ENCODE assay signal across 20 mouse cellular contexts in genomic region chr8:119765311-119765710, GRCm38 (mm10).
"Had no signal": no experiment of that assay in that cellular context is flagged by ENCODE, and none has a peak within 500 bp of the region (broad histone marks: within the 10 kb centered on the region; RNA-seq: fewer than 3 reads in every experiment).

No protein-coding gene starts in this region.

- H3K9me3 ChIP-seq: limb, embryonic 15.5 days; lung, embryonic 15.5 days; megakaryocyte, embryonic 14.5 days; midbrain, embryonic 10.5 days; midbrain, embryonic 13.5 days had no signal

- H3K27me3 ChIP-seq: limb, embryonic 15.5 days; lung, embryonic 15.5 days; midbrain, embryonic 13.5 days had no signal

- H3K27ac ChIP-seq: kidney, postnatal 0 days; layer of hippocampus, adult 2 months; limb, embryonic 15.5 days; lung, embryonic 15.5 days; midbrain, embryonic 10.5 days; midbrain, embryonic 13.5 days; stomach, postnatal 0 days had no signal

- DNase-seq: kidney, adult 2 months; kidney, postnatal 25 days; layer of hippocampus, adult 9-11 months; lung, adult 18-20 months; lung, postnatal 10 days; lung, postnatal 36 days; right cerebral cortex, adult 18-20 months; right cerebral cortex, postnatal 14 days; right cerebral cortex, postnatal 4 days; thymus, adult 2 months; thymus, postnatal 14 days; thymus, postnatal 4 days had no signal

- ATAC-seq: midbrain, embryonic 13.5 days had no signal

- H3K4me3 ChIP-seq: layer of hippocampus, adult 2 months; limb, embryonic 15.5 days; lung, embryonic 15.5 days; megakaryocyte, embryonic 14.5 days; midbrain, embryonic 10.5 days; midbrain, embryonic 13.5 days had no signal

- H3K4me2 ChIP-seq: limb, embryonic 15.5 days; lung, embryonic 15.5 days; midbrain, embryonic 13.5 days had no signal

- H3K9ac ChIP-seq: limb, embryonic 15.5 days; lung, embryonic 15.5 days; midbrain, embryonic 13.5 days had no signal

- H3K4me1 ChIP-seq: limb, embryonic 15.5 days; midbrain, embryonic 13.5 days had no signal
